Mouse (Mus musculus) frontal cortex, adult (tissue): ENCODE measurements around the gene Acap1.
"Not testable (repeated sequence)": the region's sequence is repeated elsewhere in the genome, so short reads cannot be mapped to it uniquely, and the experiment has no call there.

ENCODE experiments used
- ATAC-seq: cut with Nextera tagmentation; 2 replicates; pipeline ENCODE4 v1.9.2; 2017; ENCODE audit warnings: mild to moderate bottlenecking, moderate library complexity, mixed read lengths; ENCODE audit not compliant: low TSS enrichment

Acap1 gene

GRCm38 (mm10) chr11:69895291-69895690 is at the start of gene Acap1:
Gene Acap1 (minus strand): TSS chr11:69895539.
- no peak for ATAC-seq

- no peak for ATAC-seq
Observed at GRCm38 (mm10) chr11:69940962-69941361, 45.6 kb upstream of the Acap1 start.

- ATAC-seq = no peak
Observed at GRCm38 (mm10) chr11:69939731-69940130, 44.4 kb upstream of the Acap1 start.

- no peak for ATAC-seq
Observed at GRCm38 (mm10) chr11:69939181-69939580, 43.8 kb upstream of the Acap1 start.

- ATAC-seq = no peak
Observed at GRCm38 (mm10) chr11:69938401-69938979, 43.2 kb upstream of the Acap1 start.

GRCm38 (mm10) chr11:69937834-69938233 is 42.5 kb upstream of the Acap1 start:
- no peak for ATAC-seq

- no peak for ATAC-seq
Observed at GRCm38 (mm10) chr11:69937385-69937784, 42.0 kb upstream of the Acap1 start.

- ATAC-seq = no peak
Observed at GRCm38 (mm10) chr11:69936714-69937347, 41.5 kb upstream of the Acap1 start.

GRCm38 (mm10) chr11:69936156-69936555 is 40.8 kb upstream of the Acap1 start:
- no peak for ATAC-seq

GRCm38 (mm10) chr11:69935137-69935879 is 40.0 kb upstream of the Acap1 start, which contains the start of gene Ybx2:
Gene Ybx2 (plus strand): TSS chr11:69935796.
- peak; percentile 88; the same call in 1 of the 2 replicates for ATAC-seq

- no peak for ATAC-seq
Observed at GRCm38 (mm10) chr11:69934681-69935080, 39.3 kb upstream of the Acap1 start.

- peak; percentile 76 for ATAC-seq
Observed at GRCm38 (mm10) chr11:69934169-69934568, 38.8 kb upstream of the Acap1 start.

GRCm38 (mm10) chr11:69933066-69933465 is 37.7 kb upstream of the Acap1 start:
- no peak for ATAC-seq

- ATAC-seq = no peak
Observed at GRCm38 (mm10) chr11:69932254-69932653, 36.9 kb upstream of the Acap1 start.

GRCm38 (mm10) chr11:69931769-69932168 is 36.4 kb upstream of the Acap1 start:
- ATAC-seq = no peak

GRCm38 (mm10) chr11:69930967-69931537 is 35.7 kb upstream of the Acap1 start:
- ATAC-seq = no peak

- not testable (repeated sequence) for ATAC-seq
Observed at GRCm38 (mm10) chr11:69930176-69930575, 34.8 kb upstream of the Acap1 start.

GRCm38 (mm10) chr11:69929712-69930111 is 34.4 kb upstream of the Acap1 start:
- no peak for ATAC-seq

- no peak for ATAC-seq
Observed at GRCm38 (mm10) chr11:69927501-69927900, 32.2 kb upstream of the Acap1 start.

GRCm38 (mm10) chr11:69922796-69923195 is 27.5 kb upstream of the Acap1 start:
- ATAC-seq = no peak

- ATAC-seq = no peak; the same call in 1 of the 2 replicates
Observed at GRCm38 (mm10) chr11:69922012-69922756, 26.8 kb upstream of the Acap1 start.
